Mouse (Mus musculus) adrenal gland, postnatal 14 days (tissue): ENCODE data around the gene Sgca. TPM values are rescaled to one million over a fixed set of nuclear protein-coding genes. Genes with fewer than 3 reads are reported as not detected.

ENCODE experiments used
- DNase-seq: peaks from one replicate; pipeline ENCODE4 v3.0.0; 2021; ENCODE audit warnings: mixed read lengths
- total RNA-seq: library from RNA; stranded (reverse); gene quantifications from 2 replicates; pipeline ENCODE4 v1.2.3, GENCODE M21; 2021

Gene Sgca
- total RNA-seq, 1 experiment from 2014 or later, result not detected

DNA sequence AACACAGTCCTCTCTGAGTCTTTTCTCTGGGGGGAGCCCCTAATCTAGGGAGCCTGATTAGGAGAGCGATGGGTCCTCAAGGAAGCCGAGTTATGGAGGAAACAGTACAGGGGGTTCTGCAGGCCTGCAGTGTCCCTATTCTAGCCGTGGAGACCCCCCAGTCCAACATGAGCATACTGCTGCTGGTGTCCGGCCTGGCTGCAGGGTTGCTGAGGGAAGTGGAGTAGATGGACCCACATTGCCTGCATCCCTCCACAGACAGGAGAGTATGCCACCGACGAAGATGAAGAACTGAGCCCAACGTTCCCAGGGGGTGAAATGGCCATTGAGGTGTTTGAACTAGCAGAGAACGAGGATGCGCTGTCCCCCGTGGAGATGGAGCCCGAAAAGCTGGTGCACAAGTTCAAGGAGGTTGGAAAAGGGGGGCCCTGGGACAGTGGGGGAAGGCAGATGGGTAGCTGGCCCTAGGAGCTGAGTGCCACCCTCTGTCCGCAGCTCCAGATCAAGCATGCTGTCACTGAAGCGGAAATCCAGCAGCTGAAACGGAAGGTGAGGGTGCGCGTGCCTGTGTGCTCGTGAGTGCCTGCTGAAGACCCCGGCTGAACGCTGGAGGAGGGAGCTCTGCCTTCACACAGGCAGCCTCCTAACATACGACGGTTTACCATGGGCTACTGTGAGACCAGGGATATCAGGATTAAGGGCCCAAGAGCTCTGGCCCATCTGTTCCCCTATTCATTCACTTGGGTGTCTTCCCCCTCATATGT lies 25.6 kb upstream of the Sgca start:
- DNase-seq, result no peak

DNA sequence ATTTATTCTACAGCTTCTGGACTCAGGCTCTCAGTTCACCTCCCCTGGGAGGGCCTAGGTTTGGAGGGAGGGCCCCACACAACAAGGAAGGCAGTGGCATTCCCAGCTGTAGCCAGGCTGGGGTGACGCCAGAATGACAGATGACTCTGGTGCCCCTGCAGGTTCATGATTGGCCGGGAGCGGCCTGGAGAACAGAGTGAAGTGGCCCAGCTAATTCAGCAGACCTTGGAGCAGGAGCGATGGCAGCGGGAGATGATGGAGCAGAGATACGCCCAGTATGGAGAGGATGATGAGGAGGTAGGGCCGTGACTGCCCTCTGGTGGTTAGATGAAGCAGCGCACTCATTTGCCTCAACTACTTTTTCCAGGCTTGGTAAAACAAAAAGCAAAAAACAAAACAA lies 24.9 kb upstream of the Sgca start:
- DNase-seq, result peak; percentile 87

- peak; percentile 76 for DNase-seq
Observed at GRCm38 (mm10) chr11:95000548-95000947, 24.4 kb upstream of the Sgca start.

GRCm38 (mm10) chr11:95000128-95000527 lies 24.0 kb upstream of the Sgca start:
- no peak for DNase-seq

- DNase-seq, result no peak
Observed at GRCm38 (mm10) chr11:94998041-94998531, 22.0 kb upstream of the Sgca start.

- DNase-seq, result no peak
Observed at GRCm38 (mm10) chr11:94997596-94997995, 21.5 kb upstream of the Sgca start.

- DNase-seq, result no peak
Observed at GRCm38 (mm10) chr11:94996984-94997383, 20.9 kb upstream of the Sgca start.

DNA sequence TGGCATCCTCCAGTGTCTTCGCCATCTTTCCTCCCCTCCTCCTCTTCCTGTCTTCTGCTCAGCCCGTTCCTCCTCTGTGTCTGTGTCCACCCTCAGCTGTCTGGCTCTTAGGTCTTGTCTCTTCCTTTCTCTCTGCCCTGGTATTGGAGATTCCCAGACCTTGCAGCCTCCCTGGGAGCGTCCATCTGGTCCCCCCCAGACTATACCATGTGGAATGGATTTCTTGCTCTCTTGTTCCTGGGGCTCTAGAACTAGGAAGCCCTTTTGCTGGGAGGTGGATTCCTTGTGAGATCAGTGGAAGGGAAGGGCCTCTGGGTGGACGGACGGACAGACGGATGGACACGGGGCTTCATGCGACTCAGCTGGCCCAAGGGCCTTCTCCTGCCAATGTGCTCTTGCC lies 20.0 kb upstream of the Sgca start:
- DNase-seq, result no peak

- no peak for DNase-seq
Observed at GRCm38 (mm10) chr11:94994947-94995772, 19.0 kb upstream of the Sgca start.

- DNase-seq, result peak; percentile 68
Observed at GRCm38 (mm10) chr11:94994208-94994814, 18.2 kb upstream of the Sgca start.

DNA sequence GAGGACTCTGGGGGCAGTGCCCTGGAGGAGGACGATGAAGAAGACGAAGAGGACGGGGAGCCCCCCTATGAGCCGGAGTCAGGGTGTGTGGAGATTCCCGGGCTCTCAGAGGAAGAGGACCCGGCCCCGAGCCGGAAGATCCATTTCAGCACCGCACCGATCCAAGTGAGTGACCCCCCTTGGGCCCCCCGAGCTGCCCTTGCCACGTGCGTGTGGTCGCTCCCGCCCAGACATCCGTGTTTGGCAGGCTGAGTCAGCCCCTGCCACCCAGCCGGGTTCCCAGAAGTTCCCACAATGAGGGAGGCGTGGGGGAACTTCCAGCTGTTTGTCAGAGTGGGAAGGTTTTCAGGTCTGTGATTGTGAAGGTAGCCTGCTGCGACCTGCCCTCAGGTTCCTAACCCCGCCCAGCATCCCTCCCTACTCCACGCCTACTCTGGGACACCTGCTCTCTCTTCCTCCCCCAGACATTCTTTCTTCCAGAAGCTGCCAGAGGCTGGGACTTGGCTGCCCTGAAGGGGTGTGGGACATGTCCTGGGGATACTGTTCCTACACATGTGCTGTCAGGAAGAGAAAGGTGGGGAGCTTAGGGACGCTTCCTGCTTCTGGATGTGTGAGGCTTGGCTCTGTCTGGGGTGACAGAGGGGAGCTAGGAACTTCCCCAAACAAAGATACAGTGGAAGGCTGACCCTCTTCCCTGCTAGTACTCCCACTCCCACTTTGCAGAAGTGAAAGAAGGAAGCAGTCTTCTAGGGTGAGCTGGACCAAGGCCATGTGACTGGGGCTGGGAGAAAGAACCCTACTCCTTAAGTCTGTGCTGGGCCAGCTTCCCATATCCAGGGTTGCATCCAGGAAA lies 16.9 kb upstream of the Sgca start:
- DNase-seq, result peak; percentile 73

DNA sequence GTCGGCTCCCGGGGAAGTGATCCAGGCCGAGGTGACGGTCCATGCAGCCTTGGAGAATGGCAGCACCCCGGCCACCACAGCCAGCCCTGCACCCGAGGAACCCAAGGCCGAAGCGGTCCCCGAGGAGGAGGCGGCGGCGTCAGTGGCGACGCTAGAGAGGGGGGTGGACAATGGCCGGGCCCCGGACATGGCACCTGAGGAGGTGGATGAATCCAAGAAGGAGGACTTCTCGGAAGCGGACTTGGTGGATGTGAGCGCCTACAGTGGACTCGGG lies 16.3 kb upstream of the Sgca start:
- DNase-seq, result peak; percentile 68

- peak; percentile 73 for DNase-seq
Observed at GRCm38 (mm10) chr11:94991641-94992479, 15.7 kb upstream of the Sgca start.

- DNase-seq, result peak; percentile 97
Observed at GRCm38 (mm10) chr11:94990749-94991577, 14.8 kb upstream of the Sgca start, which contains the start of gene Ppp1r9b. TSS of gene Ppp1r9b (plus strand) at chr11:94991035.

DNA sequence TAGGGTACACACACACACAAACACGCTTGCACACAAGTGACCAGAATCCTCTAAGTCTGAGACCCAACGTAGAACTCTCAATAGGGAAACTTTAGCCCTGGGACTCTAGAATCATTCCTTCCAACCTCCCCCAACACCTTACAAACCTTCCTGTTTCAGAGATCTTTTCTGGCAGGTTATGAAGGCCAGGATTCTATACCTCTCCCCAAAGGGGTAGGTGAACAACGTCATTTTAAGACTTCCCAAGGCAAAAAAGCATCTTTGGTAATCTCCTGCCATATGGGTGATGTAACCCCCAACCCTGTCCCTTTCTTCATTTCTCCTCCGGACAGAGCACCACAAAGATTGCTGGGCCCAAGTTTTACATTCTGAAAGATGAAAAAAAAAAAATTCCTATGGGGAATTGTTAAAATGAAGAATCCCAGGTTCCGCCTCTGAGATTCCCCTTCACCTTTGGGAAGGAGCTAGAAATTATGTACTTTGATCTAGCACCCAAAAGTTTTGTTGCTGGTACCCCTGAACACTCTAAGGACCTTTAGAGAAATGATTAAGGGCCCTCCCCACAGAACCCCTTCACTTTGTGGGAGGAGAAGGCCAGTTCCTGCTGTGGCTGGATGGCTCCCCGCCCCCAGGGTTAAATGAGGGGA lies 14.1 kb upstream of the Sgca start:
- DNase-seq, result no peak

GRCm38 (mm10) chr11:94989562-94990017 lies 13.5 kb upstream of the Sgca start:
- peak; percentile 86 for DNase-seq

DNA sequence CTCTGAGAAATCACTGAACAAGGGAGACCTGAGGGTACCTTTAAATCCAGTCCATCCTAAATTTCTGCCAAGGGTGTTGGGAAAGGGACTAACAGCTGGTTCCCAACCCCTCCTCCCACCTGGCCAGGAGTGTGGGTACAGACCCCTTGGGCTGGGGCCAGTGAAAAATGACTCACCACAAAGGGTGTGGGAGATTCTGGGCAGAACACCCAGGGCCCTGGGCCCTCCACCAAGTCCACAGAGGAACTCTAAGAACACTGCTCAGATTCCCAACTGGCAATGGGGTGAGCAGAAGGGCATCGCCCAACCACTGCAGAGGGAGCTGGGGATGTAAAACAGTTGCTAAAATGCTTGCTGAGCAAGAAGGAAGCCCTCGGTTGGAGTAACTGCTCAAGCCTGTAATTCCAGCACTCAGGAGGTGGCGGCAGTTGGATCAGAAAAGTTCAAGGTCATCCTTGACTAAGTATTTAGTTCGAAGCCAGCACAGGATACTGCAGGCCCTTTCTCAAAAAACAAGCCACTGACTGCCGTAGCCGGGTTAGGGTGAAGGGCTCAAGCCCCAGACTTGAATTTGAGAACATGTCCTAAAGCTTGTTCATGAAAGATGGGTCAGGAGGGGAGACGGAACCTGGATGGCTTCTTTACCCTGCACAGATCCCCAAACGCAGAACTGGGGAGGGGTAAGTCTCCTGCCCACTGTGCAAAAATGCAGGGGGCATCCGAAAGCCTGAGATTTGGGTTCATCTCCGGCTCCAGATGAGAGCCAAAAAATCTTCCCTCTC lies 12.8 kb upstream of the Sgca start:
- DNase-seq, result peak; percentile 59

DNA sequence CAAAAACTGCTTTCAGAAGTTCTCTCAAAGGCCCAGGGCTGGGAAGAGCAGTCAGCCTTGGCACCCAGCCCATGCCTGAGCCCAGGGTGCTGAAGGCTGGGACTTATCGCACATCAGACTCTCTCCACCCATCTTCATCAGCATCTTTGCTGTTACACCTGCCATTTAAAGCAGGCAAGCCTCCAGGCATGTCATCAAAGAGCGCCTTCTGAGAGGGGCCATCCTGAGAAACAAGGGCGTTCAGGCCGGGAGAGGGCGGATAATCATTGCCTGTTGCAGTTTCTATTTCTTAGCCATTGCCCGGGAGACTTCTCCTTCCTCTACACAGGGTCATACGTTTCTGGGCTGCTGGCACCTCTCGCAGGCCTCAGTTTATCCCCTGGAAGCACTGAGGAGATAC lies 11.7 kb upstream of the Sgca start:
- DNase-seq, result peak; percentile 66

GRCm38 (mm10) chr11:94987341-94987740 lies 11.2 kb upstream of the Sgca start:
- DNase-seq, result no peak
